Mouse (Mus musculus) skeletal muscle tissue, adult 2 months (tissue): ENCODE data around the gene Clec5a.
"Not testable (repeated sequence)": the region's sequence is repeated elsewhere in the genome, so short reads cannot be mapped to it uniquely, and the experiment has no call there.

Experiments
- DNase-seq: peaks from one replicate; pipeline ENCODE4 v3.0.0-alpha.2; 2012; ENCODE audit warnings: low read depth, low spot score

The Clec5a gene

DNA sequence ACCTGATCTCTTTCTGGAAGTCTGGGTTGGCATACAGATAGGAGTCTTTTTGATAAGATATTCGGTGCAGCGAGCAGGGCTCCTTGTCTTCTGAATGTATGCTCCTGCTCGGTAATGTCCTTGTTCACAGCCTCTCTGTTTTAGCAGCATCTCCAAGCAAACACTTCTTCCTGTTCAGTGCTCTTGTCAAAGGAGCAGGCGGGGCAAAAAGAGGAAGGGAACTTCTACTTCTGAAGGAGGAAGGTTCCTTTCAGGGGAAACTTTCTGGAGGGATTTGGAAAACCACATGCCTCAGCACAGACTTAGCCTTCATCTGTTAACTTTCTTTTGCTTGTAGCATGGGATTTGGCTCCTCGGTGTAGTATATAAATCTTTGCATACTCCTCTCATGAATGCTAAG, at the start of gene Clec5a:
Gene Clec5a, minus strand, starts transcription at position 177 of the 400 bp plus-strand sequence.
- no peak for DNase-seq

DNA sequence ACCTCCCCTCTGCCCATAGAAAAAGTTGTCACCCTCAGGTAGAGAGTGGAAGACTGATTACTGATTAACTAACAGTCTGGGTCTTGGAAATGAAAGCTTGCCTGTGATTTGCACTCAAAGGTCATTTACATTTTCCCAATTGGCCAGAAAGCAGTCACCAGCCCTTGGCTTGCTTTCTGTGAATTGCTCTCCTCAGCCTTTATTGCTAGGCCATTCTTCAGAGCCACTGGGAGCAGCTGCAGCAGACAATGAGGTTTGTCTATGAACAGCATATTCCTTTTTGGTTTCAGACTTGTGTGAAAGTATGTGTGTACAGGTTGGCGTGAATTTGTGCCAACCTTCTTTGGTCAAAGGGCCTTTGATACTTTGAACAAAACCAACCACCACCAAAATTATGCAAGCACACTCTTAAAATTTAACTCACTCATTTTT, 49.0 kb upstream of the Clec5a start:
- DNase-seq = no peak

DNA sequence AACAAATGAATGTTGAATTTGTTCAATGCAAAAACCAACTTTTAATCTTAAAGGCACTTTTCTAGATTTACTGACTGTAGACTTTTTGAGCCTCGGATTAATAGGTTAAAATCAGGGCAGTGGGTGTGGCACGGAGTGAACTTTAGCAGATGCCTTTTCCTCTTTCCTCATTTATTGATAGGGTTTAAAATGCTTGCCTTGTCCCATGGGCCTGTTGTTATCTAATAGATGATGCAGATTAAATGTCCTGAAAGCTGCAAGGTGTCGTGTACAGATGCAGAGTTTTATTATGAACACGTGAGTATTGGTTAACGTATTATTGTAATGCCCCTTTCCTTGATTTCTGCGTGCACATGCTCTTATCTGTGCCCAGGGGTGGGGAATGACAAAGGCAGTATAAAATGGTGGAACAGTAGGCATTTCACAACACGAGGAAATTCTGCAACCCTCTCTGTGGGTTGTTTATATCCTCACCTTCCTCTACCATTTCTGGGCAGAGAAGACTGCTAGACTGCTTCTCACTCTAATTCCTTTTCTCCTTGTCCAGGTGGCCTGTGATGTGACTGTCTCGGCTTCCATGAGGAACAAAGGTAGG, 42.9 kb upstream of the Clec5a start, which contains the start of gene Mgam:
Gene Mgam, plus strand, starts transcription at position 426 of the 595 bp plus-strand sequence.
- DNase-seq = no peak

DNA sequence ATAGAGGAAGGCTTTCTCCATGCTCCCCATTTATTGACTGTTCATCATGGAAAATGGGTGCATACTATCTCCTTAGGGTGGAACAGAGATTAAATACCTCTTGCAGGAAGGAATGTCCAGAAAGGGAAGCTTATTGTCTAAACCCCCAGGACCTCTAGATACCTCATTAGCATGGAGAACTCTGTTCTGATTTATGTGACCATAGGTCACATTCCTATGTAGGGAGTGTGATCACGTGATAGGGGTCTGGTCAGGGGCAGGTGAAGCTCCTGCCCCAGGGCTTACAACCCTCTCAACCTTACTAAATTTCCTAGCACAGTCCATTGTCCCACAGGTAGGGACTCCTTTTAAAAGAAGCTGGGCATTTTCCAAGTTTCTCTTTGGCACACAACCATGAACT, 40.5 kb upstream of the Clec5a start:
- DNase-seq = no peak

DNA sequence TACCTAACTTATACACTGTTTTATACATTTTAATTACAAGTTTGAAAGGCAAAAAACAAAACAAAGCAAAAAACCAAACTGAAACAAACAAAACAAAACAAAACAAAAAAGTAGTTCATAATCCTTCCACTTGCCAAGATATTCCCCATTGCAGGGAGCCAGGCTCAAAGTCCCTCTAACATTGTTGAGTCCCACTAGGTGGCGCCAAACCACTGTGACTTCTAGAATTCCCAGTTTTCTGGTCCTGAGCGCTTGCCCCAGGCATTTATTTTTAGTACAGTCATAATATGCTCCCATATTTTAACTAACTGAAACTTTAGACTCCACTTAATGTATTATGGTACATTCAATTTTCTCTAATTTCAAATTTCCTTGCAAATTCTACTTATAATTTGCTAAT, 32.3 kb upstream of the Clec5a start:
- peak; percentile 13 for DNase-seq

DNA sequence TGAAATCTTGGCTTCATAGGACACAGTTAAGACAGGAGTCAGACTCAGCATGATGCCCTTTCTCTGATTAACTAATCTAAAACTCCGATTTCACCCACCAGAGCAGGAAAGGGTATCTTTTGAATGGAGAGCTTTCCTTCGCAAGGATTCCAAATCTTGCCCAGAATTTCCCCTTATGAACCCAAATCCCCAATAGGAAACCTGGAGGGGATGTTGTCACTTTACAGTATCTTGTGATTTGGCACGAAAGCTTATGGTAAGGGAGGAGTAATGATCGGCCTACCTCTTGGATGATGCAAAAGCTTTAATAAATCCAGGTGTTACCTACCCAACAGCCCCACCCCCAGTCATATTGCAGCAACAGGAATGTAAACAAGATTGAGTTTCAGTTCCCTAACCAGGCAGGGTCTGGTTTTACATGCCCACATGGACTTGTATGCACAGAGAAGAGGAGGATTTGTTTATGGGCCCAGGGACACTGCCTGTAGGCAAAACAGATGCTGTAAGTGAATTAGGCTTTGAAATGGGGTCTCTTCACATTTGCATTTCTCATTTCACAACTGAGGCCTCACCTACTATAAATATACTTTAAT, 27.7 kb upstream of the Clec5a start, which contains the start of gene Tas2r138:
Gene Tas2r138, minus strand, starts transcription at position 51 of the 593 bp plus-strand sequence.
- DNase-seq = no peak

DNA sequence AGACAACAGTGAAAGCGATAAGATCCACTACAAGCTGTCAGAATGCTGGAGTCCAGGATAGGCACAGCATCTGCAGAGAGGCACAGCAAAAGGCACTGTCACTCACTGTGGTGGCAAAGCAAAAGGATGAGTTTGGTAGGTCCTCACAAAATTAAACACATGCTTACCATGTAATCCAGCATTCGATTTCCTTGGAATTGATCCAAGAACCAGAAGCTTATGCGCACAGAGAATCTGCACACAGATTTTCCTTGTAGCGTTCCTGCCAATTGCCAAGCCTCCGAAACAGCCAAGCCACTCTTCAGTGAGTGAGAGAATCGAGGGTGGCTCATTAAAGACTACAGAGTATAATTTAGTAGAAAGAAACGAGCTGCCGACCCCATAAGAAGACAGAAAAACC, 24.6 kb upstream of the Clec5a start:
- DNase-seq = no peak

DNA sequence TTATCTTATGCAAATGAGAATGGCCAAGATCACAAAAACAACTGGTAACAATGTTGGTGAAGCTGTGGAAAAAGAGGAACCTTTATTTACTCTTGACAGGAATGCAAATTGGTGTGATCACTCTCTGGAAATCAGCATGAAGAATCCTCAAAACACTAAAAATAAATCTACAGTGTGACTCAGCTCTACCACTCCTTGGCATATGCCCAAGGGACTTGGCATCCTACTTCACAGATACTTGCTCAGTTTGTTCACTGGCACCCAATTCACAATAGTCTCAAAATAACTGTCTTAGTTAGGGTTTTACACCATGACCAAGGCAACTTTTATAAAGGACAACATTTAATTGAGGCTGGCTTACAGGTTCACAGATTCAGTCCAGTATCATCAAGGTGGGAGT, 21.8 kb upstream of the Clec5a start:
- no peak for DNase-seq

DNA sequence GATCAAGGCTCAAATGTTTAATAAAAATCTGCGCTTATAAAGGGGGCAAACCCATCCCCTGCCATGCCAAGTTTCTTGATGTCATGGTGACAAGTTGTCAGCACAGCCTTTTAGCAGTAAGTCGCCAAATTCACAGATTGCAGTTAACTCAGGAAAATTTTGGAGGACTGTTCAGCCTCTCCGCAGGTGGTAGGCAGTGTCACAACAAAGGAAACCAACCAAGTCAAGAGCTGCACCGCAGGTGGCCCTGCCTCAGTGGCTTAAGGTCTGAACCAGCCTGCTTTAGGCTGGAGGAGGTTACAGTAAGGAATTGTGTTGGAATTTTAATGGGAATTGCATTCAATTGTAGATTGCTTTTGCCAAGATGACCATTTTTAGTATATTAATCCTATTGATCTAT, 12.9 kb upstream of the Clec5a start:
- DNase-seq = not testable (repeated sequence)

DNA sequence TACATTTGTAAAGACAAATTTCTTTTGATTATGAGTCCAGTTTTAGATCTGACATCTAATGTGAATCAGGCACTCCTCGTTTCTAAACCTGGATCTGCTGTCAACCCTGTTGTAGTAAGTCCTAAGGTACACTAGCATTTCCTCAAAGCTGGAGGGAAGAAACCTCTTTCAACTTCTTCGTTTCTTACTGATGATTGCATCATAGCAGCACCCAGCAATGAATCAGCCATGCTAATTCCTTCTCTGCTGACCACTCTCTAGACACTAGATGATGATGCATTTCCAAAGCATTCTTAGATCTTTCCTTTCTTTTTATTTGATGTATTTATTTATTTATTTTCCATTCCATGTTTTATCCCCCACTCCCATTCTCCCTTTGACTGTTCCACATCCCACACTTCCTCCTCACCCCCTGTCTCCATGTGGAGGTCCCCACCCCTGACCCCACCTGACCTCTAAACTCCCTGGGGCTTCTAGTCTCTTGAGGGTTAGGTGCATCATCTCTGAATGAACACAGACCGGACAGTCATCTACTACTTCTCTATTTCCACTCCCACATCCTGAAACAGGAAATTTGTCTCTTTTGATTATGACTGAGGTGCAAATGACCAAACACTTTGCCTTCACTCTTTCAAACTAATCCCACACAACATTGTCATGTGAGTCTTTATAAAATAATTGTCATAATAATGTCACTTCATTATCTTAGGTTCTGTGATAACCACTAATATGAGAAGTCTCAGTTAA, 9.4 kb upstream of the Clec5a start:
- no peak for DNase-seq

DNA sequence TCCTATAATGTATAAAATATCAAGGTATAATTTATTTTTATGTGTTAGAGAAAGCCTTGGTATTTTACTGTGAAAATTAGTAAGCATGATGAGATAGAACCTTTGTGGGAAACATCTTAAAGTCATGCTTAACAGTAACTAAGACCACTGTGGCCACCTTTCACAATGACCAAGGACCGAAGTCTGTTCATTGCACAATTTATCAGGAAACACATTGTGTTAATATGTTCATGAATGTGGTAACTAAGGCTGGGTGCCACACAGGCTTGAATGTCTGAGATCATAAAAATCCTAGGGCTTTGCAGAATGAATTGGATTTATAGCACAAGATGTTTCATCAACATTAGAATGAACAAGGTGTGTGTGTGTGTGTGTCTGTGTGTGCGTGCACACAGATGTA, 2.7 kb upstream of the Clec5a start:
- no peak for DNase-seq

DNA sequence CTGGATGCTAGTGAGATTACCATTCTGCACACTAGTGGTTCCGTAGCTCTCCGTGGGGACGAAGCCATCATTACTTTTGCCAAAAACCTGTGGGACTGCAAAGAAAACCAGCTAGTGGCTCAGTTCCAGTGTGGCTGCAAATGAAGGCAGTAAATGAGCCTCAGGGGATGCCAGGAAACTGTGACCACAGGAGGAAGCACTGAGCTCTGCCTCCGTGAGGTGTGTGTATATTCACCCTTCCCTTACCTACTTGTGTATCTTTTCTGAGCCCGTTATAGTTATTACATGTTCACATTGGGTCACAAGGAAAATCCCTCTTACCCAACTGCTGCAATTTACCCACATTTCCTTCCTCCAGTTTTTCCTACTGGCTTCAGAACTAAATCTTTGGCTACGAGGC, 1.3 kb downstream of the Clec5a start:
- no peak for DNase-seq

DNA sequence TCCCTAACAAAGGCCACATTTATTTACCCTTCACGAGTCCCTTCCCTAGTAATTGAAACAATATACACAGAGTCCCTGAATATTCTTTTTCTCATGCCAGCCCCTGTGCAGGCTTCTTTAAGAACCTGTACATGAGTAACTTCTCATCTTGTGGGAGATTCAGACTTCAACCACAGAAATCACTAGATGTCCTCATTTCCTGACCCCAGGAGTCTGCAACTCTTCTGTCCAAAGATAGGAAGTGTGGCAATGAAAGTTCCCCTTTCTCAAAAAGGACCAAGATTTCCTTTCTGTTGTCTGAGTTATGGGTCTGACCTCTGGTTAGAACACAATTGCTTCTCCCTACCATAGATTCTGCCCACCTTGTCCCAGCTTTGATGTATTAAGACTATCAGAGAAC, 9.3 kb downstream of the Clec5a start:
- DNase-seq = peak; percentile 15

DNA sequence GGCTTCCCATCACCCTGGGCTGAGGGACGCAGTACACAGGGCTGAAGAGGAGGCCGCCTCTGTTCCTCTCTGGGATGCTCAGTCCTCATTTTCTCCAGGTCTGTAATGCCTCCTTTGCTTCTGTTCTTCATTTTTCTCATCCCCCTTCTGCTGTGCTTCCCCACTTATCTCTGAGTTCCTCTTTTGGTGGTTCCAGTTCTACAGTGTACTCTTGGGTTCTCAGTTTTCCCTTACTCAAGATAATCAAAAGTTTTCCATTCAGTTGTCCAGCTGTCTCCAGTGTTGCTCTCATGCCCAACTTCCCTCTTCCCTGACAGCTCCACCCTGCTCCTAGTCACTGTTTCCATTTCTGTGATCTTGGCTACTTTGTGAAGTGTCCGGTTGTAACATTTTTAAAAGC, 12.0 kb downstream of the Clec5a start:
- peak; percentile 18 for DNase-seq

DNA sequence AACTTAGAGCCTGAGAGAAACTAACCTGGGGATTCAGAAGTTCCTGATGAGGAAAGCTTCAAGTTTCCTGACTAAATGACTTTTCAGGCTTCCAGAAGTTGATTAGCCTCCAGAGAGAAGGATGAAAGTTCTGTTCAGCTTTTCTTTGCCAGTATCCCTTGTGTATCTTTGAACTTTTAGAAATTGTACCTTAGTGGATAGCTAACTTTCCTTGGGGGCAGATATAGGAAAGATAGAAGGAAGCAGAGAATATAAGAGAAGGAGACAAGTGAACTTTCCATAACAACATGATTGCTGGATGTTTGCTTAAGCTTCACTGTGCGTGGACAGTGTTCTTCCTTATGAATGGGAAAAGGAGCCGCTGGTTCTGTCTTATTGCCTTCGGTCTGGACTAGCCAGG, 16.4 kb downstream of the Clec5a start, which contains the start of gene Olfr460:
Gene Olfr460, plus strand, starts transcription at position 301 of the 400 bp plus-strand sequence.
- no peak for DNase-seq

DNA sequence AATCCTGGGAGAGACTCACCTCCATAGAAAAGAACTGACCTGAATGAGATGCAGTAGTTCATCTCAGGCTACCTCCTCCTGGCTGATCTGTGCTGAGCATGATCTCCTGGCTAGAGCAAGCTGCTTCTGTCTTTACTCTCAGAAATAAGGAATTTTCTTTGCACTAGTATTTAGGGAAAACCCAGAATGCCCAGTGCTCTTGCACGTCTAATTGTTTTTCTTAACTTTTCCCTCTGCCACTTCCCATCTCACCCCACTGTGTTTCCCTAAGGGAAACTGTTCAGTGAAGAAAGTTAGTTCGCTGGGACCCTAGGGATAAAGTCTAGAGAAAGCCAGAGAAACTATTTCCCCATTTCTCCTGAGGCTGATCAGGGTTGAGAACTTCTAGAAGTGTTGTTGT, 30.7 kb downstream of the Clec5a start, which contains the start of gene Olfr461:
Gene Olfr461, minus strand, starts transcription at position 101 of the 400 bp plus-strand sequence.
- DNase-seq = no peak

DNA sequence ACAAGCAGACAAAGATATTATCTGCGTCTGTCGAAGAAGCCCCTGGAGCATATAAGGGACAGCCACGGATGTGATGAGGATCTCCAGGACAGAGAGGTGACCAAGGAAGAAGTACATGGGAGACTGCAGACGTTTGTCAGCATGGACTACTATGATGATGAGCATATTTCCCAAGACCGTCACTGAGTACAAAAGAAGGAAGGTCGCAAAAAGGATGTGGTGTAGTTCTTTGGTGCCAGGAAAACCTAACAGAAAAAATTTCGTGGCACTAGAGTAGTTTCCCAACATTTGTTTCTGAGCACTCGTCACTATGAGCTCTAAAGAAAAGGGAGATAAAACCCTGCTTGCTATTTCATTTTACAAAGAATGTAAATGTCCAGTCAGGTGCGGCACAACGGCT, 40.9 kb downstream of the Clec5a start:
- DNase-seq = no peak
